Mouse (Mus musculus): Measurements from ENCODE around the gene Pik3c2b.

DNA sequence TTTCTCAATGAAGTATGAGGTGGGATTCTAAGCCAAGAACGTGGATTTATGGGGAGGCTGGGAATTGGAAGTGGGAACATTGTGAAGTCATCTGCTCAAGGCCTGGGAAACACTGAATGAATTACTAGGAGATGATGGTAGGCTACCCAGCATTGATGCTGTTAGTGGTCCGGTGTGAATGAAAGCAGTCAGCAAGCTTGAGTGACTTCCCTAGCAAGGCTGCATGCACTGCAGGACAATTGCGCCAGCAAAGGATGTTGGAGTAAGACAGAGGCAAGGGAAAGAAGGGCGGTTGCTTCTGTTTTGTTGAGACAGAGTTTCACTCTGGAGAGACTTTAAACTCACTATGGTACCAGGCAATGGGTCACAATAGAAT, 80.9 kb downstream of the Pik3c2b start:
- no peak for TF ChIP-seq POLR2A (IDR thresholded peaks at IDR 0.05; ENCODE audit: borderline replicate concordance, extremely low read depth, insufficient read depth, insufficient read length, poor library complexity, severe bottlenecking)
- no peak for TF ChIP-seq CTCF (IDR thresholded peaks at IDR 0.05; ENCODE audit: borderline replicate concordance, extremely low read depth, insufficient read depth, insufficient read length)
